Mouse (Mus musculus): Measurements from ENCODE around the gene Arhgef6.
A peak's percentile ranks its signal among the peaks of the same experiment; 100 is the strongest.

Arhgef6 gene

GRCm38 (mm10) chrX:57338371-57339211, at the start of gene Arhgef6:
Gene Arhgef6, minus strand, starts transcription at chrX:57338729.
- DNase-seq (ENCODE audit: extremely low spot score, low spot score): no peak

GRCm38 (mm10) chrX:57380915-57381314, 42.4 kb upstream of the Arhgef6 start:
- DNase-seq (ENCODE audit: extremely low spot score, low spot score): no peak

- DNase-seq (ENCODE audit: extremely low spot score, low spot score): no peak
These were observed 40.0 kb upstream of the Arhgef6 start for GRCm38 (mm10) chrX:57378579-57378978.

- DNase-seq (ENCODE audit: extremely low spot score, low spot score): no peak
These were observed 38.6 kb upstream of the Arhgef6 start for GRCm38 (mm10) chrX:57377096-57377495.

GRCm38 (mm10) chrX:57374029-57374428, 35.5 kb upstream of the Arhgef6 start:
- no peak for DNase-seq (ENCODE audit: extremely low spot score, low spot score)

- DNase-seq (ENCODE audit: extremely low spot score, low spot score): no peak
These were observed 35.0 kb upstream of the Arhgef6 start for GRCm38 (mm10) chrX:57373543-57373942.

GRCm38 (mm10) chrX:57372965-57373364, 34.4 kb upstream of the Arhgef6 start:
- DNase-seq (ENCODE audit: extremely low spot score, low spot score): no peak

- DNase-seq (ENCODE audit: extremely low spot score, low spot score): no peak
These were observed 26.5 kb upstream of the Arhgef6 start for GRCm38 (mm10) chrX:57364891-57365569.

GRCm38 (mm10) chrX:57359316-57359715, 20.8 kb upstream of the Arhgef6 start:
- DNase-seq (ENCODE audit: extremely low spot score, low spot score): no peak

GRCm38 (mm10) chrX:57339220-57339619, 691 bp upstream of the Arhgef6 start:
- DNase-seq (ENCODE audit: extremely low spot score, low spot score): no peak

GRCm38 (mm10) chrX:57337582-57337981, 947 bp downstream of the Arhgef6 start:
- DNase-seq (ENCODE audit: extremely low spot score, low spot score): no peak

- no peak for DNase-seq (ENCODE audit: extremely low spot score, low spot score)
These were observed 1.6 kb downstream of the Arhgef6 start for GRCm38 (mm10) chrX:57336958-57337357.

- no peak for DNase-seq (ENCODE audit: extremely low spot score, low spot score)
These were observed 3.2 kb downstream of the Arhgef6 start for GRCm38 (mm10) chrX:57335313-57335712.

- DNase-seq (ENCODE audit: extremely low spot score, low spot score): no peak
These were observed 10.7 kb downstream of the Arhgef6 start for GRCm38 (mm10) chrX:57327668-57328338.

- DNase-seq (ENCODE audit: extremely low spot score, low spot score): peak; percentile 36
These were observed 11.9 kb downstream of the Arhgef6 start for GRCm38 (mm10) chrX:57326487-57327221.

- peak; percentile 19 for DNase-seq (ENCODE audit: extremely low spot score, low spot score)
These were observed 12.6 kb downstream of the Arhgef6 start for GRCm38 (mm10) chrX:57325861-57326461.

GRCm38 (mm10) chrX:57324891-57325290, 13.6 kb downstream of the Arhgef6 start:
- DNase-seq (ENCODE audit: extremely low spot score, low spot score): no peak

- no peak for DNase-seq (ENCODE audit: extremely low spot score, low spot score)
These were observed 26.5 kb downstream of the Arhgef6 start for GRCm38 (mm10) chrX:57312066-57312465.

- DNase-seq (ENCODE audit: extremely low spot score, low spot score): no peak
These were observed 28.5 kb downstream of the Arhgef6 start for GRCm38 (mm10) chrX:57309993-57310392.

- no peak for DNase-seq (ENCODE audit: extremely low spot score, low spot score)
These were observed 31.8 kb downstream of the Arhgef6 start for GRCm38 (mm10) chrX:57306747-57307146.

GRCm38 (mm10) chrX:57304784-57305287, 33.7 kb downstream of the Arhgef6 start:
- DNase-seq (ENCODE audit: extremely low spot score, low spot score): no peak

All from neural tube, embryonic 10.5 days (tissue).